Mouse (Mus musculus) gastrocnemius, postnatal 14 days (tissue): Measurements from ENCODE around the gene Rhov. TPM values are rescaled to one million over a fixed set of nuclear protein-coding genes. Genes with fewer than 3 reads are reported as not detected.

Experiments used
- DNase-seq: peaks from one replicate; pipeline ENCODE4 v3.0.0; 2021; ENCODE audit warnings: mixed read lengths
- intact Hi-C: fragments of 180-260 bp; cut with DNase I; formaldehyde crosslinking; loops from one replicate; pipeline ENCODE4 v1.15.1; 2025; ENCODE audit warnings: low total_unique reads
- total RNA-seq, 2 experiments: library from RNA; stranded (reverse); gene quantifications; 2 replicates each; pipeline ENCODE4 v1.2.3; 2021

Gene Rhov
- total RNA-seq, 2 experiments from 2014 or later: not detected

DNA sequence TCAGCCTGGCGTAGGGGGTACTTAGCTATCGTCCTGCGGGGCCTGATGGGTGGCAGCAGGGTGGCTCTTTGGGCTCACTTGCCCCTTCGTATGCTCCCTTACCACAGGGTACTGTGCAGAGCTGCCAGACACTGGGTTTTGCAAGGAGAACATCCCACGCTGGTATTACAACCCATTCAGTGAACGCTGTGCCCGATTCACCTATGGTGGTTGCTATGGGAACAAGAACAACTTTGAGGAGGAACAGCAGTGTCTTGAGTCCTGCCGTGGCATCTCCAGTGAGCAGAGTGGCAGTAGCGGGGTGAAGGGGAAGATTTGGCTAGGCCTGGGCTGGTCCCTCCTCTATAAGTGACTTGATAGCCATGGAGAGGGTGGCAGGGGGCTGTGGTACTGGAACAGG is 23.2 kb downstream of the Rhov start:
- intact Hi-C loops: no loop called here
- DNase-seq: no peak

DNA sequence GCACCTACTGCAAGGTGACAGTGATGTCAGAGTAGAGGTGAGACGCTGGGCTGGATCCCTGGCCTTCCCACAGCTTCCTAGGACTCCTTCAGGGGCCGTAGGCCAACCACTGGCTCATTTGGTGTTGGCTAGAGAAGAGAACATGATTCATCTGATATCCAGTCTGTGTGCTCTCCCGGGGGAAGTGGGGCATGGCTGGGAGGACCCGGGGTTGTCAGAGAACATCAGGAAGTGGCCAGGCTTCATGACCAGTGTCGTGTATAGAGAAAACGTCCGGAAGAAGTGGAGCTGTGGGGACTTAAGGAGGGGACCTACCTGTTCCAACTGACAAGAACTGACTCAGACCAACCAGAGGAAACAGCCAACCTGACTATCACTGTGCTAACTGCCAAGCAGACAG is 25.8 kb downstream of the Rhov start:
- no peak for DNase-seq
- intact Hi-C loops: no loop called here

DNA sequence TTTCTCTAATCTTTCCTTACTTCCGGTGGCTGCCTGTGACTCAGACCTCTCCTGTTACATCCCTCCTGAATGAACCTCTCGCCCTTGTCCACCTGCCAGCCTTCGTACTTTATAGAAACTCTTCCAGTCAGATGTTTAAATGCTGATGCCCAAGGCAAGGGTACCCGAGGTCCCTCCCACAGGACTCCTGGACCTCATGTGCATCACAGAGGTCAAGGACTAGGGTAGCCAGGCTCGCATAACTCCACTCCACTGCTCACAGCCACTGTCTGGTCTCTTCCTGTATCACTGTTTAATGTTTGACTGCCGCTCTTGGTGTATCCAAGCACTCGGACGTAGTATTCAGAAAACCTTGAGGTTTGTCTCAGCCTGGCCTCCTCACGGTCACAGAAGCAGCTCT is 28.5 kb downstream of the Rhov start:
- no peak for DNase-seq
- intact Hi-C loops: no loop called here

DNA sequence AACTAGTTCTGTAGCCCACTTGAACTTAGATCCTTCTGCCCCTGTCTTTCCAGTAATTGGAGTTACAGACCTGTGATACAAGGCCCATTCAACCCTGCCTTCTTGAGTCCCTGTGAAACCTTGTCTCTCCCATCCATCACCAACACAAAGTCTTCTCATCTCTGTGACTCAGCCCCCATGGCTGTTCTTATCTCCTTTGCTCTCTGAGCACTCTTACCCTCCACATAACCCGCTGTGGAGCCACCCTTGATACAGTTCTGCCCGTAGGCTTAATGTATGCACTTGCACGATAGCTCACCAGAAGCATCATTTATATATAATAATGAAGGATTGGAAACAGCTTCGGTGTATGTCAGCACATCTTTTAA is 30.3 kb downstream of the Rhov start:
- DNase-seq: no peak

DNA sequence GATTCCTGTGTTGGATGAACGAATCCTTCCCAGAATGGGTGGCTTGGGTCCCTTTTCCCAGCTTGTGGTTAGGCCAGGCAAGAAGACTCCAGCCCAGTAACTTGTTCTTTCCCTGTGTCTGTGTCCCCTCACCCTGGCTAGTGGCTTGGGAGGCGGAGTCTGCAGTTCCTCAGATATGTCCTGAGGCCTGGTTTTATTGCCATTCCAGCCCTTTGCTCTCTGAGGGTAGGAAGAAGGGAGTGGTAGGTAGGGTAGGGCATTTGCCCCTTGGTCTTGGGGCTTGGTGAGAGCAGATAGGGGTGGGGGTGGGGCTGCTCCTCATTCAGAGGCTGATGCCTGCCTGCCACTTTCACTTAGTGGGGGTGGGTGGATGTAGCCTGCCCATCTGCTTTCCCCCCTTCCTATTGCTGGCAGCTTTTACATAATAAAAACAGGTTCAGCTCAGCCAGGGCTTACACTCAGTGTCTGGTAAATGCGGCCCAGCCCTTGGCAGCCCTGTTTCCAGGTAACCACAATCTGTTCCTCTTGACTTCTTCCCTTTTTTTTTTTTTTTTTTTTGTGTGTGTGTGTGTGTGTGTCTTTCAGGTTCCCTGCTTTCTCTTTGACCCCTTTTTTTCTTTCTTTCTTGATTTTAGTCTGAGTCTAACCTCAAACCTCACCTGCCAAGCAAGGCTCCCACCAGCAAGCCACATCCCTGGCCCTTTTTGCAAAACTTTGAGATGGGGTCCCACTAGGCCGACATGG is 30.8 kb downstream of the Rhov start:
- intact Hi-C loops: no loop called here
- DNase-seq: no peak

More for the DNA sequence above, 30.3 kb downstream of the Rhov start:
- intact Hi-C loops: no loop called here

DNA sequence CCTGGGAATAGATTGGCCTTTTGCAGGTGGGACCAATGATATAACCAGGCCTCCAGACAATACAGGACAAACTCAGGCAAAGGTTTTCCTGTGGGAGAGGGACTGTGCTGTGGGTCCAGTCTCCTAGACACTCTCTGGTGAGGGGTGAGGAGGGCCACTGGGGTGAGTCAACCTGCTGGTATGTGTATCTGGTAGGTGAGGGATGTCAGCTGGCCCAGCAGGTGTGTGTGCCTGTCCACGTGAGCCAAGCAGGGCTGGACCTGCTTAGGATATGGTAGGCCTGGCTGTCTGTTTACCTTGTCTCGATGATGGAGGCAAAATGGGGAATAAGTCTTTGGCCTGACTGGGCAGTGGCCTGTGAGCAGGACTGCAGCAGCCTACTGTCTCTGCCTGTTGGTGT is 32.4 kb downstream of the Rhov start:
- intact Hi-C loops: no loop called here
- no peak for DNase-seq

DNA sequence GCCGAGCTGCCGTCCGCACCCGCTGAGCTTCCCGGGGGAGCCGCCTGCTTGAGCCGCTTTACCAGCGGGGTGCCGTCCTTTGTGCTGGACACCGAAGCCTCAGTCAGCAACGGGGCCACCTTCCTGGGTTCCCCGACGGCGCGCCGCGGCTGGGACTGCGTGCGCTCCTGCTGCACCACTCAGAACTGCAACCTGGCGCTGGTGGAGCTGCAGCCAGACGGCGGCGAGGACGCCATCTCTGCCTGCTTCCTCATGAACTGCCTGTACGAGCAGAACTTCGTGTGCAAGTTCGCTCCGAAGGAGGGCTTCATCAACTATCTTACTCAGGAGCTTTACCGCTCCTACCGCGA is 33.2 kb downstream of the Rhov start:
- intact Hi-C loops: no loop called here
- DNase-seq: no peak

DNA sequence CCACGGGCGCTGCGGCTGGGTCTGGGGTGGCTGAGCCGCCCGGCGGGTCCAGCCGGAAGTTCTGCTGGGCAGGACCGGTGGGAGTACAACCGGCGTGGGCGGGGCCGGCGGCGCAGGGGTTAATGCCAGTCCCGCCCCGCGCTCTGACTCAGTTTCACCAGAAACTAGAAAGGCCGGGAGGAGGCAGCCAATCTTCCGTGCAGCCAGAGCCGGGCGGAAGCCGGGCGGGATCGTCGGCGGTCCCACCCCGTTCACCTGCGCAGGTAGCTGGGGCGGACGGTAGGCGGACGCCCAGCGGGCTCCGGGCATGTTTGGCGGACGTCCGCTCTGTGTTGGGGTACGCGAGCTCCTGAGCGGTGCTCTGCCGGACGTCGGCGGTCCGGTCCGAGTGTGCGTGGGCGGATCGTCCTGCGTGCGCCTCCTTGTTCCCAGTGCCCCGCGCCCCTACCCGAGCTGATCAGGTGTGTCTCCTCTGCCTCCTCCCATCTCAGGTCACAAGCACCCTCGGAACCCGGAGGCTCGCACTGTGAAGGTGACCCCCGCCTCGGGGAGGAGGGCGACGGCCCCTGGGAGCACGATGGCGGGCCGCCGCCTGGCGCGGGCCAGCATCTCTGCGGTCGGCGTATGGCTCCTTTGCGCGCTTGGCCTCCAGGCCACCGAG is 33.7 kb downstream of the Rhov start, which contains the start of gene Spint1:
TSS of gene Spint1 (plus strand) at position 153 of the 661 bp plus-strand sequence.
- no peak for DNase-seq
- intact Hi-C loops: no loop called here

DNA sequence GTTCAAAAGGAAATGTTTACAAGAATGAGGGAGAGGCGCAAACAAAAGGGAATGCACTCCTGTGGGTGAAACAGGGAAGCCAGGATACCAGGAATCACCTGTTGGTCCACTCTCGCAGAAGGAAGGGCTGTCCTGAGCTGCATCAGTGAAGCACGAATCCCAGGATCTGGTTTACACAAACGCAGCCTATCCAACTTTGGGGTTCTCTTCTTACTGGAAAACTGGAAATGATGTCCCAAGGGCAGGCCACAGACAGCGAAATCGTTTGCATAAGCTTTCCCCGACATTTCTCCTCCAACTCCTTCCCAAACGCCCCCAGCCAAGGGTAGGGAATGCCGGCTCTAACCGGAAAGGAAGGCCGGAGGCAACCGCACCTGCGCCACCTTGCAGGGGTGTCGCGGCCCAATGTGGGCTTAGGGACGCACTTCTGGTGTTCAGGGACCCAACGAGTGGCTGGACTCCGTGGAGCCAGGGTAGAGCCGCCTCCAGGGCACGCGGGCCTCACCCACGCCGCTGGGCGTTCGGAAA is 34.3 kb downstream of the Rhov start:
- intact Hi-C loops: no loop called here
- DNase-seq: no peak

DNA sequence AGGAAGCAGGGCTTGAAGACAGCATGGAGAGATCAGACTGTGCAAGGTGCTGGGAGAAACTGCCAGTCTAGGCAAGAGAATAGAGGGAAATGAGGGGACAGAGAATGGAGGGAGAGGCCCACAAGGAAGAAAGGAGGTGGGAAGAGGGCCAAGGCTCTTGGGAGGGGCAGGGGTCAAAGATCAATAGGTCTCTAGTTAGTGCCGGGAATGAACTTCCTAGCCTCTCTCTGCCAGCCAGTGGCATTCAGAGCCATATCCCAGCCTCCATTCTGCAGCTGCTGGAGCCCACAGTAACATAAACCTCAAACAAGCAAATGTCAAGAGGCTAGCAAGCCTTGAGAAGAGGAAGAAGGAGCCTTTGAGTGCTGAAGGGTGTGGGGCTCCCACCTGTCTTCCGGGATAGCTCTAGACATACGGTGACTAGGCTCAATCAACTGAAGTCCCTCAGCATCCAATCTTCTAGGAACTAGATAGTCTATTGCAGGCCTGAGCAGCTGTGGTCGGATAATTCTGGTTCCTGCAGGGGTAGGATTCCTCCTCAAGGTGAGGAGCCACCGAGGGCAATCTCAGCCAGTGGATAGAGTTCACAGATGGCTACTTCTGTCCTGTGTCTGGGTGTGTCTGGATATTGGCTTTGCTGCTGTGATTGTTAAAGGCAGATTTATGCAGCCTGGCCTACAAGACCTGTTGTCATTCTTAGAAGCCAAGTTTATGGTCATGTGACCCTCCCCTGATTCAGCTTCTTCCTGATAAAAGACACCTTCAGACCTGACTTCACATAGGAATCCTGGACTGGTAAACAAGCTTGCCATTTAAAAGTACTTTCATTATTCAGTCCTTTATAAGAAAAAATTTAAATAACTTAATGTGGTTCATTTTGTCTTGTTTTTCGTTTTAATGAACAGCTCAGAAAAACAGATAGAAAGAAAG is 41.0 kb downstream of the Rhov start, which contains the start of gene Ppp1r14d:
TSS of gene Ppp1r14d (minus strand) at position 132 of the 930 bp plus-strand sequence.
- intact Hi-C loops: no loop called here

More for the DNA sequence above, 41.0 kb downstream of the Rhov start, which contains the start of gene Ppp1r14d:
- DNase-seq: no peak

Other genes starting within 250 kb of the Rhov start
- 1 to 10 TPM; 5.6 to 6.2 TPM for gene Ccdc32, start 241.9 kb downstream of the Rhov start, total RNA-seq
- 1 to 10 TPM; 2.7 to 3.5 TPM for gene Rpusd2, start 236.5 kb downstream of the Rhov start, total RNA-seq
- 1 to 10 TPM; 2.2 to 2.3 TPM for gene Knl1, start 224.2 kb downstream of the Rhov start, total RNA-seq
- gene Rad51, start 158.5 kb downstream of the Rhov start, total RNA-seq: 1 to 10 TPM; 2.6 to 3.1 TPM
- gene Rmdn3, start 114.2 kb downstream of the Rhov start, total RNA-seq: 1 to 10 TPM; 4.8 to 5.5 TPM
- gene Gchfr, start 103.5 kb downstream of the Rhov start, total RNA-seq: under 1 TPM in 1 of 2 experiments, not detected in 1; 0.57 TPM
- under 1 TPM in 1 of 2 experiments, not detected in 1; 0.06 TPM for gene Gm14137, start 96.8 kb downstream of the Rhov start, total RNA-seq
- 10 to 100 TPM; 10.6 to 11.6 TPM for gene Zfyve19, start 62.7 kb downstream of the Rhov start, total RNA-seq
- gene Dnajc17, start 62.5 kb downstream of the Rhov start, total RNA-seq: 1 to 10 TPM; 8.2 to 8.9 TPM
- not detected for gene Ppp1r14d, start 41.4 kb downstream of the Rhov start, total RNA-seq
- gene Spint1, start 33.9 kb downstream of the Rhov start, total RNA-seq: under 1 TPM in 1 of 2 experiments, not detected in 1; 0.64 TPM
- 1 to 10 TPM; 8.3 to 8.9 TPM for gene Vps18, start 17.5 kb upstream of the Rhov start, total RNA-seq
- gene Dll4, start 54.5 kb upstream of the Rhov start, total RNA-seq: 10 to 100 TPM; 10.4 to 12.9 TPM
- gene Chac1, start 80.0 kb upstream of the Rhov start, total RNA-seq: 10 to 100 TPM; 10.5 to 47.4 TPM
- gene Ino80, start 206.4 kb upstream of the Rhov start, total RNA-seq: 10 to 100 TPM; 11.1 to 11.6 TPM